9 mouse cellular contexts compared by ENCODE assay signal in genomic region chr3:103859851-103860391, GRCm38 (mm10). TPM values are rescaled to one million over a fixed set of nuclear protein-coding genes. Genes with fewer than 3 reads are reported as not detected.
A peak's percentile ranks its signal among the peaks of the same experiment; 100 is the strongest.
DNase-seq lines count a peak whose midpoint lies in the region; ATAC-seq and TF ChIP-seq lines count a peak whose summit lies in the region.
"Had no signal": no experiment of that assay in that cellular context is flagged by ENCODE, and none has a peak within 500 bp of the region (broad histone marks: within the 10 kb centered on the region; RNA-seq: fewer than 3 reads in every experiment).

No protein-coding gene starts in this region.

- H3K9ac ChIP-seq in liver, postnatal 0 days (replicated peaks), result peak overlapping the region; percentile 1; the same call in 1 of the 2 replicates

- TF ChIP-seq EP300 in liver, postnatal 0 days (IDR thresholded peaks at IDR 0.05; ENCODE audit: low read depth), result no peak

- peak overlapping the region; percentile 58 for H3K4me2 ChIP-seq in liver, postnatal 0 days (ENCODE audit: low read depth, low read length)

- no peaks in the 10 kb centered on the region for H3K9me3 ChIP-seq in liver, postnatal 0 days (ENCODE audit: low read length)

- peak overlapping the region; percentile 25 for H3K4me3 ChIP-seq in liver, postnatal 0 days (ENCODE audit: low read depth, low read length)
- H3K4me3 ChIP-seq in left cerebral cortex, adult 2 months, result no peak overlapping the region
- no peak overlapping the region for H3K4me3 ChIP-seq in layer of hippocampus, adult 2 months

- peak; percentile 7 for DNase-seq in ovary, adult 18-20 months (ENCODE audit: low spot score)
- no peak for DNase-seq in ovary, postnatal 14 days (ENCODE audit: low spot score)
- DNase-seq in heart, adult 9 months (ENCODE audit: low spot score in 2 of 2), result peak; percentile 40 to 60
- DNase-seq in liver, postnatal 0 days, result peak; percentile 38
- peak; percentile 24 to 37 for DNase-seq in spleen, postnatal 14 days (ENCODE audit: low spot score in 2 of 2)
- no peak for DNase-seq in left cerebral cortex, adult 2 months (ENCODE audit: extremely low spot score in 1 of 2, low spot score in 2 of 2)
- DNase-seq in layer of hippocampus, adult 2 months (ENCODE audit: low spot score in 2 of 2), result no peak
- DNase-seq in urinary bladder, adult 18-20 months (ENCODE audit: low spot score in 2 of 2), result no peak

- peak overlapping the region; percentile 91 for H3K27ac ChIP-seq in liver, postnatal 0 days (ENCODE audit: low read depth)
- no peak overlapping the region for H3K27ac ChIP-seq in left cerebral cortex, adult 2 months
- no peak overlapping the region; the same call in 1 of the 2 replicates for H3K27ac ChIP-seq in layer of hippocampus, adult 2 months

- no peak for TF ChIP-seq CTCF in liver, postnatal 0 days (IDR thresholded peaks at IDR 0.05; ENCODE audit: low read depth)
- TF ChIP-seq CTCF in left cerebral cortex, adult 2 months (IDR thresholded peaks at IDR 0.05), result no peak
- no peak for TF ChIP-seq CTCF in layer of hippocampus, adult 2 months (conservative IDR thresholded peaks at IDR 0.05)

- H3K4me1 ChIP-seq in liver, postnatal 0 days (ENCODE audit: insufficient read depth), result no peaks in the 10 kb centered on the region

- intact Hi-C loops in left cerebral cortex, adult 2 months (cut with DNase I), result no loop called here

- ATAC-seq in liver, postnatal 0 days, result peak; percentile 65

- no peaks in the 10 kb centered on the region for H3K27me3 ChIP-seq in liver, postnatal 0 days (ENCODE audit: insufficient read depth, low read length)

- no peaks in the 10 kb centered on the region for H3K36me3 ChIP-seq in liver, postnatal 0 days (replicated peaks; ENCODE audit: insufficient read depth, low read length)

- WGBS in liver, postnatal 0 days (ENCODE audit: insufficient replicate concordance), result 30% methylated on average over 6 of the region's 6 CpGs

RNA-seq across cellular contexts. Expression of gene Ptpn22, which starts 0.3 kb away (rescaled TPM):
- polyA plus RNA-seq in liver, postnatal 0 days (2015; fragmentation: Nextera tagmentation; extraction: Ambion mirVana), result 3.0 and 3.6 TPM in 2 replicates
- 1 to 10 TPM; 1.2 to 1.8 TPM for total RNA-seq in left cerebral cortex, adult 2 months (2021)
- 1 to 10 TPM in 1 of 2 experiments, under 1 TPM in 1; 0.88 to 2.0 TPM for total RNA-seq in layer of hippocampus, adult 2 months (2021)

RNA-seq across cellular contexts. Expression of gene Bcl2l15, which starts 27.5 kb away (rescaled TPM):
- polyA plus RNA-seq in liver, postnatal 0 days (2015; fragmentation: Nextera tagmentation; extraction: Ambion mirVana), result 0.07 and 0.54 TPM in 2 replicates
- total RNA-seq in left cerebral cortex, adult 2 months (2021), result 1 to 10 TPM; 1.3 to 1.8 TPM
- 1 to 10 TPM; 1.5 to 2.0 TPM for total RNA-seq in layer of hippocampus, adult 2 months (2021)
- polyA plus RNA-seq: embryonic facial prominence, embryonic 11.5 days had no signal

RNA-seq across cellular contexts. Expression of gene Gm43064, which starts 50.5 kb away (rescaled TPM):
- polyA plus RNA-seq in liver, postnatal 0 days (2015; fragmentation: Nextera tagmentation; extraction: Ambion mirVana), result 0.12 TPM in 1 of 2 replicates, not detected in the other
- under 1 TPM; 0.27 to 0.87 TPM for total RNA-seq in left cerebral cortex, adult 2 months (2021)
- total RNA-seq in layer of hippocampus, adult 2 months (2021), result under 1 TPM; 0.27 to 0.31 TPM
- polyA plus RNA-seq: embryonic facial prominence, embryonic 11.5 days had no signal

RNA-seq across cellular contexts. Expression of gene Ap4b1, which starts 50.6 kb away (rescaled TPM):
- polyA plus RNA-seq in liver, postnatal 0 days (2015; fragmentation: Nextera tagmentation; extraction: Ambion mirVana), result 12.5 and 14.1 TPM in 2 replicates
- 10 to 100 TPM; 14.8 to 15.8 TPM for total RNA-seq in left cerebral cortex, adult 2 months (2021)
- 10 to 100 TPM; 12.7 to 13.3 TPM for total RNA-seq in layer of hippocampus, adult 2 months (2021)

RNA-seq across cellular contexts. Expression of gene Dclre1b, which starts 50.7 kb away (rescaled TPM):
- 19.0 and 22.8 TPM in 2 replicates for polyA plus RNA-seq in liver, postnatal 0 days (2015; fragmentation: Nextera tagmentation; extraction: Ambion mirVana)
- total RNA-seq in left cerebral cortex, adult 2 months (2021), result 1 to 10 TPM; 7.7 to 8.2 TPM
- 1 to 10 TPM; 9.8 to 10.0 TPM for total RNA-seq in layer of hippocampus, adult 2 months (2021)

Comparison
In these comparisons a context has a peak if more than half of its experiments do, and no peak if none do; other contexts are left out.
1. DNase-seq: peak in ovary, adult 18-20 months (single experiment), heart, adult 9 months (2 of 2), liver, postnatal 0 days (single experiment) and spleen, postnatal 14 days (2 of 2); none in ovary, postnatal 14 days (single experiment), left cerebral cortex, adult 2 months (0 of 2), layer of hippocampus, adult 2 months (0 of 2) and urinary bladder, adult 18-20 months (0 of 2).